Mouse (Mus musculus) gastrocnemius, postnatal 4 days (tissue): ENCODE data around the gene Mypop. TPM values are rescaled to one million over a fixed set of nuclear protein-coding genes. Genes with fewer than 3 reads are reported as not detected.

Experiments used
- DNase-seq, 2 experiments: peaks; one replicate each; pipeline ENCODE4 v3.0.0; 2021 to 2022; ENCODE audit warnings: low spot score in 2 of 2, mixed read lengths in 2 of 2
- long read RNA-seq, 2 experiments: library from polyadenylated mRNA; stranded (forward); transcript quantifications; one replicate each; pipeline ENCODE4 v2.0.0; 2021
- total RNA-seq, 2 experiments: library from RNA; stranded (reverse); gene quantifications; 2 replicates each; pipeline ENCODE4 v1.2.3; 2021

Gene Mypop
- total RNA-seq = 1 to 10 TPM; 3.2 to 3.7 TPM
- long read RNA-seq, experiment 1, partial matches to known transcripts = 1 of 4 reads
- long read RNA-seq, experiment 1, other reads (novel, unspliced or antisense) = 1 of 4 reads
- long read RNA-seq, experiment 2, partial matches to known transcripts = 0 of 1 reads
- long read RNA-seq, experiment 2, other reads (novel, unspliced or antisense) = 1 of 1 reads

- DNase-seq = peak; percentile 95 to 99
Observed at GRCm38 (mm10) chr7:18990601-18991295, at the start of gene Mypop. Mypop (plus strand) TSS chr7:18991245.

GRCm38 (mm10) chr7:18942376-18942775, 48.7 kb upstream of the Mypop start:
- DNase-seq = no peak

DNA sequence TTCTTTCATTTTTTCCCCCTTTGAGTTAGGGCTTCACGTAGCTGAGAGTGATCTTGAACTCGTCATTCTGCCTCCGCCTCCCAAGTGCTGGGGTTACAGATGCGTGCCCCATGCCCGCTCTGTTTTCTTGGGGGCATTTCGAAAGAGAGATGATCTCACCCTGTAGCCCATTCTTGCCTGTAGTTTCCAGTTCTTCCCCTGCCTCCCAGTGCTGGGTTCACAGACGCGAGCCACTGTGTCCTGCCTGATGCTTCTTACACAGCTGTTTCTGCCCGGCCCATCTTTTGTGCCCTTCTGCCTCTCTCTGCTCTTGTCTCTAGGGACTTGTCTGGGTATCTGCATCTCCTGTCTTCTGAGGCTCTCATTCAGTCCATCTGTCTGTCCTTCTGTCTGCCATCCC, 48.2 kb upstream of the Mypop start:
- DNase-seq = no peak

GRCm38 (mm10) chr7:18948151-18948550, 42.9 kb upstream of the Mypop start:
- no peak for DNase-seq

DNA sequence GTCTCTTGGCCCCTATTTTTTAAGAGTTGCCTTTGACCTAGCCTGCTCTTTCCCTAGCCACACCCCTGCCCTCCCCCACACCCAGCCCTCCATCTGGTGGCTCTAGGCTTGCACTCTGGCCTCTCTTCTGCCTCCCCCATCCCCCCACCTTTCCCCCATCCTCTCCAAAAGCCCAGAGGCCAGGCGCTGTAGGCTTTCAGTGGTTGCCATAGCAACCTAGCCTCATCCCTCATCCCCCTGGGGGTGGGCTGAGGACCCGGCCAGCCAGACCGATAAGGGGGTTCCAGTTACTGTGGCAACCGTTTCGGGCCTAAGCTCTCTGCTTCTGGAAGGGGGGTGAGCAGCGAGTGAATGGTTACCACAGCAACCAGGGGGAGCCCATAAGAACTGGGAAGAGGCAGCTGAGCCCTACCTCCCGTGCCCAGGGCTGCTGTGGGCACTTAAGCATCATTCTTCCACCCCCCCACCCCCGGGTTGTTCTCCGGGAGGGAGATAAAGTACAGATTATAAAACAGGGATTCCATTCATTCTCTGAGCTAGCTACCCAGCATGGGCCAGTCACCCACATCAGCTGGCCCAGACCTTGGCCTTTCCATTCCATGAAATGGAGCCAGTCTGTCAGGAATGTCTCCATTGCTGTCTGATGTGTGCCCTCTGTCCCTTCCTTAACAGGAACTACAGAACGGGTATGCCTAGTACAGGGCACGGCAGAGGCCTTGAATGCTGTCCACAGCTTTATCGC, 41.1 kb upstream of the Mypop start:
- DNase-seq = no peak

- no peak for DNase-seq
Observed at GRCm38 (mm10) chr7:18950523-18951315, 40.3 kb upstream of the Mypop start.

GRCm38 (mm10) chr7:18951397-18951796, 39.6 kb upstream of the Mypop start:
- peak in 1 of 2 experiments; percentile 53 for DNase-seq

- DNase-seq = peak; percentile 36 to 53
Observed at GRCm38 (mm10) chr7:18957569-18958383, 33.3 kb upstream of the Mypop start.

DNA sequence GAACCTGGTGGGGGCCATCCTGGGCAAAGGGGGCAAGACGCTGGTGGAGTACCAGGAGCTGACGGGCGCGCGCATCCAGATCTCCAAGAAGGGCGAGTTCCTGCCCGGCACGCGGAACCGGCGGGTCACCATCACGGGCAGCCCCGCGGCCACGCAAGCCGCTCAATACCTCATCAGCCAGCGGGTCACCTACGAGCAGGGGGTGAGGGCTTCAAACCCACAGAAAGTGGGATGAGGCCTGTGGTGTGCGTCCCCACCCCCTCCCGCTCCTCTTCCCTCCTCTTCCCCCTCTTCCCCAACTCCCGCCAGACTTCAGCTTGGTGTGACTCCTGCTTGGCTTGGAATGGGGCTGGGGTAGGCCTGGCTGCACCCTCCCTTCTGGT, 32.7 kb upstream of the Mypop start:
- no peak for DNase-seq

DNA sequence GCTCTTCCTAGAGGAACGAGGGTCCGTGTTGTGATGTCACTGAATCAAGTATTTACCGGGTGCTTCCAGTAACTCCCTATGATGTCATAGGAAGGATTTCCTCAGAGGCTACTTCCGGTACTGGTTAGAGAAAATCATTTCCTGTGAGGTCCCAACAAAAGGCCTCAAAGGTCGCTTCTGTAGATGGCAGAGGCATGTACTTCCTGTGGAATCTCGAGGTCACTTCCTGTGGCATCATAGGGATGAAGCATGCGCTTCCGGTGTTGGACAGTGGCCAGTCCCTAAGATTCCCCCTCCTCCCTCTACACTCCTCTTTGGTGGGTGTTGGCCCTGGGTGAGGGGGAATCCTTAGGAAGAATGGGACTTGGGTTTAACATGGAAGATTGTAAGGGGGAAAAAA, 31.6 kb upstream of the Mypop start:
- no peak for DNase-seq

DNA sequence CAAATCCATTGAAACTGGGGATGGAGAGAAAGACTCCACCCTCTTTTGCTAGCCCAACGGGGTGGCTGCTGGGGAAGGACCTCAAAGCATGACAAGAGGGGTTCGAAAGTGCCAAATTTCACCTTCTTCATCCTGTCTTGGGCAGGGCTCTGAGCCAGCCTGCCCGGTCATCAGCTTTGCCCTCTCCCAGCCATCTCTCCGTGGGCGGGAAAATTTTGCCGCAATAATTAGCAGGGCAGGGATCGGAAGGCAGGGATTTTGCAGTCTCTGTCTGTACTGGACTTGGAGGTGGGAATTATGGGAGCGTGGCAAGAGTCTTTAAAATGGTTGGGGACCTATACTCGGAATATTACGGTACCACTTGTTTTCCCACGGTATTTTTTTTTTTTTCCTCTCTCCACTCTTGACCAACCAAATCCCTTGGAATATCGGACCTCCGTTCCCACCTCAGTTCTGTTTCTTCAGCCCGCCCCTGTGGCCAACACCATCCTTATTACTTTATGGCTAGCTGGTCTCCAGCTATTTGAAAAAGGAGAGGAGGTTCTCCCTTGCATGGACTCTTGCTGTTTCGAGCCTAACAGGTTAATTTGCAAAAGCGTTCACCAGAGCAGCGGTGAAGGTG, 28.8 kb upstream of the Mypop start:
- no peak for DNase-seq

- no peak for DNase-seq
Observed at GRCm38 (mm10) chr7:18962795-18963194, 28.2 kb upstream of the Mypop start.

DNA sequence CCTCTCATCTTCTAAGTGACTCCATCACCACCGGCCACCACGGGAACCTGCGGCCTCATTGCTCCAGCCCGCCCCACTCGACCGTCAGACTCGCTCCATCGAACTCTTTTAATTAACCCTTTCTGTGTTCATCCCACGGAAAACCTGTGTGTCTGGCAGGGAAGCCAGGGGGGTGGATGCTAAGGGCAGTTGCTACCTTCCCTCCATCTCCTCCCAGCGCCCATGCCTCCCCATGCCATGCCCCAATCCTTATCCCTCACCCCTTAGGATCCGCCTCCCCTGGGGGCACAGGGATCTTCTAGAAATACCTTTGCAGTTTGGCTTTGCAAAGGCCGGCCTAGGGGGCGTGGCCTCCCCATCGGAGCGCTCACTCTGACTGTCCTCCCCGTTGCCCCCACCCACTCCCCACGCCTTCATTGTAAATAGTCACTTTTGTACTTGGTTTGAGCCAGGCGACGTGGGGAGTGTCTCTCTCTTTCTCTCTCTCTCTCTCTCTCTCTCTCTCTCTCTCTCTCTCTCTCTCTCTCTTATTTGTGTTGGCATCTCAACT, 27.7 kb upstream of the Mypop start:
- DNase-seq = no peak

GRCm38 (mm10) chr7:18965312-18965711, 25.7 kb upstream of the Mypop start:
- DNase-seq = no peak

DNA sequence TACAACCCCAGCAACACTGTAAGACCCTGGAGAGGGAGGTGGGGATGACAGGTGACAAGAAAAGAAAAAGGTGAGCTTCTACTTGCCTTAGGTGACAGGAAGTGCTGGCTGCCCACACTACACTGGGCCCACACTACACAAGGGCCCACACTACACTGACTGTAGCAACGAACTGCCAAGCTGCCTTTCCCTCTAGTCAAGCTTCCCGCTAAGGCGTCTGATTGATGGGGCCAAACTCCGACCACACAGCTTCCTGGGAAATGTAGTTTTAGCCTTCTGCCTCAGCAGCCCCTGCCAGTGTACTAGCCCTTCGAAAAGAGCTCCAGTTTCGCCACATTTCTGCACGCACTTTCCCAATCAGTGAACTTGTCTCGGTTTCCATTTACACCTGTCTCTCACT, 23.4 kb upstream of the Mypop start:
- DNase-seq = no peak

- no peak for DNase-seq
Observed at GRCm38 (mm10) chr7:18970956-18971355, 20.1 kb upstream of the Mypop start.

- no peak for DNase-seq
Observed at GRCm38 (mm10) chr7:18978381-18978780, 12.7 kb upstream of the Mypop start.

- DNase-seq = no peak
Observed at GRCm38 (mm10) chr7:18986503-18986902, 4.5 kb upstream of the Mypop start.

- DNase-seq = no peak
Observed at GRCm38 (mm10) chr7:18987100-18987499, 3.9 kb upstream of the Mypop start, which contains the start of gene Nanos2. Nanos2 (plus strand) TSS chr7:18987400.

GRCm38 (mm10) chr7:18987747-18988146, 3.3 kb upstream of the Mypop start:
- no peak for DNase-seq
